Mouse (Mus musculus) left cerebral cortex, adult 8-10 months (tissue): ENCODE data around the gene Gm17631. TPM values are rescaled to one million over a fixed set of nuclear protein-coding genes. Genes with fewer than 3 reads are reported as not detected.
"Not testable (repeated sequence)": the region's sequence is repeated elsewhere in the genome, so short reads cannot be mapped to it uniquely, and the experiment has no call there.

Experiments used
- DNase-seq, 2 experiments: peaks; one replicate each; pipeline ENCODE4 v3.0.0; 2022; ENCODE audit warnings: low spot score in 2 of 2
- total RNA-seq, 4 experiments: library from RNA; stranded (reverse); gene quantifications; 2 replicates each; pipeline ENCODE4 v1.2.4; 2022

Gene Gm17631
- total RNA-seq, result not detected

DNA sequence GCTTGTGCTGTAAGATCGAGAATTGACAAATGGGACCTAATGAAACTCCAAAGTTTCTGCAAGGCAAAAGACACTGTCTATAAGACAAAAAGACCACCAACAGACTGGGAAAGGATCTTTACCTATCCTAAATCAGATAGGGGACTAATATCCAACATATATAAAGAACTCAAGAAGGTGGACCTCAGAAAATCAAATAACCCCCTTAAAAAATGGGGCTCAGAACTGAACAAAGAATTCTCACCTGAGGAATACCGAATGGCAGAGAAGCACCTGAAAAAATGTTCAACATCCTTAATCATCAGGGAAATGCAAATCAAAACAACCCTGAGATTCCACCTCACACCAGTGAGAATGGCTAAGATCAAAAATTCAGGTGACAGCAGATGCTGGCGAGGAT, at the start of gene Gm17631:
Gene Gm17631 (plus strand): TSS at position 301 of the 400 bp plus-strand sequence.
- DNase-seq, result not testable (repeated sequence)

DNA sequence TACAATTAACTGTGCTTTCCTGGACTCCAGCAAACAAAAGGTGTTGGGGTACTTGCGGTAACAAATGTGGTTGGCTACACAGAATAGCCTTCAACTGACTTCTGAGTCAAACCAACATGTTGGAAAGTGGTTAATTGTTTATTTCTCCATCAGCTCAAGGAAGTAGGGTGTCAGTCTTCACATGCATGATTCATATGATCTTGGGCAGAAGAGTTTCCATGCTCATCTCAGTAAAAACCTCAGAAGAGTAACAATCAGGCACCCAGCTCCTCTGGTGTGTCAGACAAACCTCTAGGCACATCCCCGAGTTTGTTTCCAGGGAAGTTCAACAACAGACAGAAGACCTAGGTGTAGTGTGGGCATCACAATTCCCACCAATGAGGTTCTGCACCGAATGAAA, 44.7 kb upstream of the Gm17631 start:
- no peak for DNase-seq

GRCm38 (mm10) chr6:129824004-129824403, 38.4 kb upstream of the Gm17631 start:
- DNase-seq, result no peak

DNA sequence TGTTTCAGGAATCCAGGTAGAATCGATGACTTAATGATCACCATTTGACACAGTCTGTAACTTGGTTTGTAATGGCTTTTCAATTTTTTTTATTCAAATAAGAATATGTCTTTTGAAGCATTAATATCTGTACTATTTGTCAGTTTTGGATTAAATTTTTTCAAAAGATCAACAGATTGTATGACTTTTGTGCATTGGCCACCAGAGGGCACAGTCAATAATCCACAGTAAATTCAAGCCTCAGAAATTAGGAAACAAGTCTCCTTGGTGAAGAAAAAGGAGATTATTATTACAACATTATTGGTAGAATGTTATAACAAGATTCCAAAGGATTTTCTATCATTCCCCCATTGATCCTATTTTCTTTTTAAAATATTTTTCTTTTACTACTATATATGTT, 36.9 kb upstream of the Gm17631 start:
- no peak for DNase-seq

DNA sequence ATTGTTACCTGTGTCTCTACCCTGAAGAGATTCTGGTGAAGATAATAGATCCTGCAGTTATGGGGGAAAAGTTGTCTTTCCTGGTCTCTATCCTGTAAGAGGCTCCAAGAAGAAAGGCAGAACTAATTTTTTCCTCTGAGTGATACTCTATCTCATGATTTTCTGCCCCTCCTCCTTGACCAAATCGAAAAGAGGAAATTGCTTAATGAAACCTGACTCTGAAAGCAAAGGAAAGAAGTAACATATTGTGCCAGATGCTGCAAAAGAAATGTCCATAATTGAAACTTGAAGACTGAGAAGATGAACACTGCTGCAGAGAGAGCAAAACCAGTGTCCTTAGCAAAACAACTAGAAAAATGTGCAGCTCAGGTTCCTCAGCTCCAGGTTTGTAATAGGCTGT, 14.1 kb downstream of the Gm17631 start, which contains the start of gene Klra17:
Gene Klra17 (minus strand): TSS at position 124 of the 400 bp plus-strand sequence.
- no peak for DNase-seq

GRCm38 (mm10) chr6:129882525-129882924, 20.1 kb downstream of the Gm17631 start:
- DNase-seq, result no peak

Other genes with a start within 250 kb of the Gm17631 start
- gene Klrk1, start 238.8 kb upstream of the Gm17631 start, total RNA-seq, result not detected
- gene Klrc3, start 219.3 kb upstream of the Gm17631 start, total RNA-seq, result not detected
- not detected for gene Klrc2, start 202.0 kb upstream of the Gm17631 start, total RNA-seq
- not detected for gene Klrc1, start 183.7 kb upstream of the Gm17631 start, total RNA-seq
- gene Klri1, start 145.5 kb upstream of the Gm17631 start, total RNA-seq, result not detected
- not detected for gene Klri2, start 122.2 kb upstream of the Gm17631 start, total RNA-seq
- gene Gm156, start 78.4 kb upstream of the Gm17631 start, total RNA-seq, result not detected
- not detected for gene Klra17, start 14.0 kb downstream of the Gm17631 start, total RNA-seq
- not detected for gene Klra5, start 55.0 kb downstream of the Gm17631 start, total RNA-seq
- gene Klra6, start 164.3 kb downstream of the Gm17631 start, total RNA-seq, result not detected
- not detected for gene Klra4, start 204.6 kb downstream of the Gm17631 start, total RNA-seq